Mouse (Mus musculus) MEL-GATA-1-ER (cell line): ENCODE results near the gene Tmem216.

Source experiments
- DNase-seq: peaks from one replicate; pipeline ENCODE4 v3.0.0-alpha.2; 2012; ENCODE audit warnings: low read depth; ENCODE audit errors: extremely low read depth

Tmem216 gene

DNA sequence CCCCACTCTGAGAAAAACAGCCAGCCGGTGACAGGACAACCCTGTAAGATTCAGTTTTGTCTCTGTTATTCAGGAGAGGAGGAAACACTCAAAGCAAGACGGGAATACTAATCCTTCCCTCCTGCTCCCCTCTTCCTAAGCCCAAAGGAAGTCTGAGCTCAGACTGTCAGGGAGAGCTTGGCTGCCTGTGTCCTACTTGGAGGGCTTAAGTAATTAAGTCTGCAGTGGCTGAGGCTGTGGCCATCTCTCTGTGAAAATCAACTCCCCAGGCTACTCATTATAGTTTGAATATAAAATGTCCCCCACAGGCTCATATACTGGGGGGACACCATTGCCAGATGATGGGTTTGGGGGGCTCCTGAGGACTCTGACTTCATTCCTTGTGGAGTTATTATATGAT is 59.1 kb downstream of the Tmem216 start:
- no peak for DNase-seq

DNA sequence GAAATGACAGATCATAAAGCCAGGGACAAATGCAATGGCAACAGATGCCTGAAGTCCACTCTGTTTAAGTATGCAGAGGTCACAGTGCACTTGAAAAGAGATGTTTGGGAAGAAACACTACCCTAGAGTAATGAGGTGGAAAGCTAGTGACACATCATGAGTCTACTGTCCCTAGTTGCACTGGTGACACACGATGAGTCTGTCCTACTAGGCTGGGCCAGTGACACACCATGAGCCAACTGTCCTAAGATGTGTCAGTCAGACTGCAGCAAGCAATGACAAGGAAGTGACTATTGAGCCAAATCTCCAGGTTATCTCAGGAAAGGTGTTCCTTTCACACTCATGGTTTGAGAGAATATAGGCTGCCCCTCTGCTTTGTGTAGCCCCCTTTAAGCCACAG is 60.4 kb downstream of the Tmem216 start:
- DNase-seq = no peak

DNA sequence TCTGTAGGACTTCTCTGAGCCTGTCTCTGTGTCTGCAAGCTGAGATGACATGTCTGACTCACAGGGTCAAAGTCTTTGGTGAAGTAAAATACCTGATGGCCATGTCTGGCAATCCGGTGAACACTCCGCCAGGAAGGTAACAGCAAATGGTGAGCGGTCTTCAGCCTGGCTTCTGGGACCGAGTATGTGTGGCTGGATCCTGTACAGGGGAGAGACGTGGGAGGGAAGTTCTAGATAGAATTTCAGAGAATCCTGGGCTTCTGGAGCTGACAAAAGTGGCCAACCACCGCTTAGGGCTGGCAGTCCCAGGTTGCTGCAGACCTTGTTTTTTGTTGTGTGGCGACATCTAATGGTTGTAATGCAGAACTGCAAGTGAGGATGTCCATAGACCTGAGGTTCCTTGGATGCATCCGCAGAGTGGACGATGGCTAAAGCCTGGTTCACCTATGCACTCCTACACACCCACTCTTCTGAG is 69.7 kb downstream of the Tmem216 start:
- no peak for DNase-seq
